Mouse (Mus musculus): ENCODE measurements at regions not wholly inside any gene's neighbourhood (a gene's known extent, or its start where the extent isn't known, plus 50 kb on each side); places are given as distances from the start of the nearest gene placed in this dataset.
A peak's percentile ranks its signal among the peaks of the same experiment; 100 is the strongest.

- DNase-seq (ENCODE audit: low read depth, low spot score): peak; percentile 67
These were observed 544.5 kb downstream of the H2afb1 start for GRCm38 (mm10) chrX:117559063-117559462.

All from brain, adult 2 months (tissue).